Mouse (Mus musculus): ENCODE results near the gene Adam11. TPM values are rescaled to one million over a fixed set of nuclear protein-coding genes. Genes with fewer than 3 reads are reported as not detected.

The Adam11 gene
- polyA plus RNA-seq, 1 experiment from 2014 or later = 4.9 TPM

DNA sequence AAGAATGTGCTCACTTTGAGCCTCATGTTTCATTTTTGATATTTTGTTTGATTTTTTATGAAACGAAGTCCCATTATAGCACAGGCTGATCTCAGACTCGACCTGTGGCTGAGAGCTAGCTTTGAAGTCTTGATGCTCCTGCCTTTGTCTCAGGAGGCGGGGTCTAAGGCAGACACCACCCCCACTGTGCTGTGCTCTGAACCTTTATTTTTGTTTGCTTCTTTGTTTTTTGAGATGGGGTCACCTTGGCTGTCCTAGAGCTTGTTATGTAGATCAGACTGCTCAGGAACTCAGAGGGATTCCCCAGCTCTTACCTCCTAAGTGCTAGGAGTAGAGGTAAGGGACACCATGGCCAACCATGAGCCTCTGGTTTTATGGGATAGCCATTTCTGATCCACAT, 59.2 kb downstream of the Adam11 start:
- DNase-seq (ENCODE audit: low spot score) (no peak), ATAC-seq (replicated peaks; ENCODE audit: low FRiP score, low TSS enrichment, low read depth) (no peak)
- H3K9ac ChIP-seq (ENCODE audit: low read length) = no peak overlapping the region
- no peaks in the 10 kb centered on the region for H3K9me3 ChIP-seq (ENCODE audit: control insufficient read depth, low read length)
- H3K4me1 ChIP-seq (replicated peaks; ENCODE audit: control insufficient read depth, insufficient read depth, low read length) = peaks cover 19% of the 10 kb centered on the region
- no peak overlapping the region for H3K27ac ChIP-seq (ENCODE audit: low read depth)
- no peak overlapping the region for H3K4me2 ChIP-seq (ENCODE audit: low read length)
- no peak overlapping the region for H3K4me3 ChIP-seq (ENCODE audit: low read depth, low read length)
- no peaks in the 10 kb centered on the region for H3K27me3 ChIP-seq (replicated peaks; ENCODE audit: control insufficient read depth, insufficient read depth, low read length)
- 25% methylated on average over 3 of the region's 3 CpGs for WGBS
- no peaks in the 10 kb centered on the region for H3K36me3 ChIP-seq (ENCODE audit: control insufficient read depth, insufficient read depth, low read length)

DNA sequence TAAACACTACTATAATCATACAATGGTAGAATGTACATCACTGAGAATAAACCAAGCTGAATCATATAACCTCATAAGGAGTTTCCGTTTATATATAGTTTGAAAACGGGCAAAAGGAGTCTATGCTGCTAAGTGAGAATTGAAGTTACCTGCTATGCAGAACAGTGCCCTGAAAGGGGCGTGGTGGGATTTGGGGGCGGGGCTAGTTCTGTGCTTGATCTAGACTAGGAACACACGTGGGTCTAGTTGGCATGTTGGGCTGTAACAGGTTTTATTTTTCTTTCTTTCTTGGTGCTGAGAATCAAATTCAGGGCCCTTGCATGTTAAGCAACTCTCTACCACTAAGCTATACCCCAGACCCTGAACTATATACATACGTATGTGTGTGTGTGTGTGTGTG, 60.0 kb downstream of the Adam11 start:
- H3K4me3 ChIP-seq (ENCODE audit: low read depth, low read length) = no peak overlapping the region
- H3K36me3 ChIP-seq (ENCODE audit: control insufficient read depth, insufficient read depth, low read length) = no peaks in the 10 kb centered on the region
- peaks cover 14% of the 10 kb centered on the region for H3K4me1 ChIP-seq (replicated peaks; ENCODE audit: control insufficient read depth, insufficient read depth, low read length)
- H3K27me3 ChIP-seq (replicated peaks; ENCODE audit: control insufficient read depth, insufficient read depth, low read length) = no peaks in the 10 kb centered on the region
- H3K9me3 ChIP-seq (ENCODE audit: control insufficient read depth, low read length) = no peaks in the 10 kb centered on the region
- DNase-seq (ENCODE audit: low spot score) (no peak), ATAC-seq (replicated peaks; ENCODE audit: low FRiP score, low TSS enrichment, low read depth) (no peak)
- no peak overlapping the region for H3K4me2 ChIP-seq (ENCODE audit: low read length)
- no peak overlapping the region for H3K9ac ChIP-seq (ENCODE audit: low read length)
- no peak overlapping the region for H3K27ac ChIP-seq (ENCODE audit: low read depth)
- 52% methylated on average over 6 of the region's 6 CpGs for WGBS

DNA sequence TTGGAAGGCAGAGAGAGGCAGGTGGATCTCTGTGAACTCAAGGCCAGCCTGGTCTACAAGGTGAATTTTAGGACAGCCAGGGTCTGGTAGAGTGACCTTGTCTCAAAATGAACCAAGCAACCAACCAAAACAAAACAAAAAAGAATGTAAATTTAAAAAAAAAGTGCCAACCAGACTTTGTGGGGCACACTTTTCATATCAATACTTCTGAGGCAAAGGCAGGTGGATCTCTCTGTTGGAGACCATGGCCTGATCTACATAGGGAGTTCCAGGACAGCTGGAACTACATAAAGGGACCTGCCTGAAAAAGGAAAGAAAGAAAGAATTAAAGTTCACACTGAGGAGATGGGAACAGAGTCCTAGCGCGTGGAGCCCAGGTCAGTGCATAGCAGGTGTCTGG, 65.2 kb downstream of the Adam11 start:
- no peak overlapping the region for H3K4me3 ChIP-seq (ENCODE audit: low read depth, low read length)

GRCm38 (mm10) chr11:102827097-102827496, 65.9 kb downstream of the Adam11 start:
- Histone ChIP-seq H3K27me3 (replicated peaks; ENCODE audit: control insufficient read depth, insufficient read depth, low read length) (no peaks in the 10 kb centered on the region), H3K4me2 (ENCODE audit: low read length) (no peak overlapping the region), H3K4me1 (replicated peaks; ENCODE audit: control insufficient read depth, insufficient read depth, low read length) (no peaks in the 10 kb centered on the region), H3K27ac (ENCODE audit: low read depth) (no peak overlapping the region), H3K9me3 (ENCODE audit: control insufficient read depth, low read length) (no peaks in the 10 kb centered on the region), H3K9ac (ENCODE audit: low read length) (no peak overlapping the region), H3K36me3 (ENCODE audit: control insufficient read depth, insufficient read depth, low read length) (no peaks in the 10 kb centered on the region), H3K4me3 (ENCODE audit: low read depth, low read length) (no peak overlapping the region)
- no peak for ATAC-seq (replicated peaks; ENCODE audit: low FRiP score, low TSS enrichment, low read depth)
- DNase-seq (ENCODE audit: low spot score) = no peak
- WGBS = 63% methylated on average over 4 of the region's 4 CpGs

More for the DNA sequence above, 65.2 kb downstream of the Adam11 start:
- H3K9ac ChIP-seq (ENCODE audit: low read length) = no peak overlapping the region
- no peak for ATAC-seq (replicated peaks; ENCODE audit: low FRiP score, low TSS enrichment, low read depth)
- H3K36me3 ChIP-seq (ENCODE audit: control insufficient read depth, insufficient read depth, low read length) = no peaks in the 10 kb centered on the region
- WGBS = 78% methylated on average over 2 of the region's 2 CpGs
- no peaks in the 10 kb centered on the region for H3K9me3 ChIP-seq (ENCODE audit: control insufficient read depth, low read length)
- no peaks in the 10 kb centered on the region for H3K27me3 ChIP-seq (replicated peaks; ENCODE audit: control insufficient read depth, insufficient read depth, low read length)
- no peak for DNase-seq (ENCODE audit: low spot score)
- H3K27ac ChIP-seq (ENCODE audit: low read depth) = no peak overlapping the region
- no peak overlapping the region for H3K4me2 ChIP-seq (ENCODE audit: low read length)
- no peaks in the 10 kb centered on the region for H3K4me1 ChIP-seq (replicated peaks; ENCODE audit: control insufficient read depth, insufficient read depth, low read length)

Other genes with a start within 250 kb of the Adam11 start
- gene Gpatch8, start 205.0 kb upstream of the Adam11 start, polyA plus RNA-seq (2014; fragmentation: Nextera tagmentation; extraction: Ambion mirVana) = 40.1 and 49.6 TPM in 2 replicates
- gene Gm11627, start 182.0 kb upstream of the Adam11 start, polyA plus RNA-seq (2014; fragmentation: Nextera tagmentation; extraction: Ambion mirVana) = 13.5 and 15.7 TPM in 2 replicates
- gene Fzd2, start 157.0 kb upstream of the Adam11 start, polyA plus RNA-seq (2014; fragmentation: Nextera tagmentation; extraction: Ambion mirVana) = 20.4 and 21.9 TPM in 2 replicates
- 0.31 and 1.3 TPM in 2 replicates for gene Meioc, start 97.7 kb upstream of the Adam11 start, polyA plus RNA-seq (2014; fragmentation: Nextera tagmentation; extraction: Ambion mirVana)
- 43.5 and 43.6 TPM in 2 replicates for gene Ccdc43, start 63.7 kb upstream of the Adam11 start, polyA plus RNA-seq (2014; fragmentation: Nextera tagmentation; extraction: Ambion mirVana)
- 47.7 and 57.7 TPM in 2 replicates for gene Gjc1, start 58.3 kb downstream of the Adam11 start, polyA plus RNA-seq (2014; fragmentation: Nextera tagmentation; extraction: Ambion mirVana)
- gene Higd1b, start 74.4 kb downstream of the Adam11 start, polyA plus RNA-seq (2014; fragmentation: Nextera tagmentation; extraction: Ambion mirVana) = not detected in 2 replicates
- gene Eftud2, start 119.5 kb downstream of the Adam11 start, polyA plus RNA-seq (2014; fragmentation: Nextera tagmentation; extraction: Ambion mirVana) = 180 and 184 TPM in 2 replicates
- 0.81 and 1.2 TPM in 2 replicates for gene Ccdc103, start 119.8 kb downstream of the Adam11 start, polyA plus RNA-seq (2014; fragmentation: Nextera tagmentation; extraction: Ambion mirVana)
- gene Fam187a, start 123.7 kb downstream of the Adam11 start, polyA plus RNA-seq (2014; fragmentation: Nextera tagmentation; extraction: Ambion mirVana) = not detected in 2 replicates
- 0.28 and 0.58 TPM in 2 replicates for gene Gfap, start 139.5 kb downstream of the Adam11 start, polyA plus RNA-seq (2014; fragmentation: Nextera tagmentation; extraction: Ambion mirVana)
- 7.0 and 7.8 TPM in 2 replicates for gene Kif18b, start 163.7 kb downstream of the Adam11 start, polyA plus RNA-seq (2014; fragmentation: Nextera tagmentation; extraction: Ambion mirVana)
- gene C1ql1, start 185.2 kb downstream of the Adam11 start, polyA plus RNA-seq (2014; fragmentation: Nextera tagmentation; extraction: Ambion mirVana) = 8.2 and 9.0 TPM in 2 replicates